Mouse (Mus musculus): ENCODE measurements around the gene Gm13040.
"Not testable (repeated sequence)": the region's sequence is repeated elsewhere in the genome, so short reads cannot be mapped to it uniquely, and the experiment has no call there.

Gm13040 gene

DNA sequence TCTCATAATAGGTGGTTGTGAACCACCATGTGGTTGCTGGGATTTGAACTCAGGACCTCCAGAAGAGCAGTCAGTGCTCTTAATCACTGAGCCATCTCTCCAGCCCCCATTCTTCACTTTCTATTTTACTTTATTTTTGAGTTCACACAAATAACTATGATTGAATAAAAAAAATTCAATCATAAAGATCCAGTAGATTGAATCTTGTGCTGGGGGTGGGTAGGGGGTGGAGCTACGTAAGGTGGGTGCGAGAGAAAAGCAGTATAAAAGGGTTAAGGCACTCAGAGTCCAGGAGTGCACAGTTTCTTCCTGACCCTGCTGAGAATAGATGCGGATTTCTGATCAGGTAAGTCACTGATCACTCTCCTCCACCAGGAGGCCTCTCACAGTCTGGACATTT is at the start of gene Gm13040:
Gm13040 (plus strand) TSS at position 301 of the 400 bp plus-strand sequence.
- not testable (repeated sequence) for DNase-seq (ENCODE audit: low spot score in 2 of 2)

GRCm38 (mm10) chr4:143511043-143511442 is 24.7 kb upstream of the Gm13040 start, which contains the start of gene Gm13043:
Gene Gm13043, plus strand, starts transcription at chr4:143511343.
- DNase-seq (ENCODE audit: low spot score in 2 of 2): no peak

DNA sequence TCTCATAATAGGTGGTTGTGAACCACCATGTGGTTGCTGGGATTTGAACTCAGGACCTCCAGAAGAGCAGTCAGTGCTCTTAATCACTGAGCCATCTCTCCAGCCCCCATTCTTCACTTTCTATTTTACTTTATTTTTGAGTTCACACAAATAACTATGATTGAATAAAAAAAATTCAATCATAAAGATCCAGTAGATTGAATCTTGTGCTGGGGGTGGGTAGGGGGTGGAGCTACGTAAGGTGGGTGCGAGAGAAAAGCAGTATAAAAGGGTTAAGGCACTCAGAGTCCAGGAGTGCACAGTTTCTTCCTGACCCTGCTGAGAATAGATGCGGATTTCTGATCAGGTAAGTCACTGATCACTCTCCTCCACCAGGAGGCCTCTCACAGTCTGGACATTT is 15.6 kb downstream of the Gm13040 start, which contains the start of the genes BC080695 and Gm13057:
BC080695 (plus strand) TSS at position 301 of the 400 bp plus-strand sequence.
Gm13057 (plus strand) TSS at position 310 of the 400 bp plus-strand sequence.
- DNase-seq (ENCODE audit: low spot score in 2 of 2): not testable (repeated sequence)
